Mouse (Mus musculus): ENCODE measurements around the gene Ciz1. TPM values are rescaled to one million over a fixed set of nuclear protein-coding genes. Genes with fewer than 3 reads are reported as not detected.

Ciz1 gene
- 37.5 TPM for polyA plus RNA-seq (2015; fragmentation: Illumina TruSeq; extraction: RNeasy Lipid Tissue Mini Kit (QIAGEN cat#74804); ENCODE audit: insufficient read depth, low read depth, low replicate concordance)

GRCm38 (mm10) chr2:32352151-32353006 lies at the start of gene Ciz1:
TSS of gene Ciz1 (plus strand) at chr2:32352327.

GRCm38 (mm10) chr2:32353007-32353542 lies 948 bp downstream of the Ciz1 start, which contains the start of gene Dnm1:
TSS of gene Dnm1 (minus strand) at chr2:32353338.

GRCm38 (mm10) chr2:32381775-32382223 lies 29.7 kb downstream of the Ciz1 start, which contains the start of gene 1110008P14Rik:
TSS of gene 1110008P14Rik (minus strand) at chr2:32381938.

GRCm38 (mm10) chr2:32387706-32388490 lies 35.8 kb downstream of the Ciz1 start, which contains the start of gene Lcn2:
TSS of gene Lcn2 (minus strand) at chr2:32388252.

GRCm38 (mm10) chr2:32395484-32395945 lies 43.4 kb downstream of the Ciz1 start, which contains the start of gene Ptges2:
TSS of gene Ptges2 (plus strand) at chr2:32395896.

Other genes with a start within 250 kb of the Ciz1 start
- gene Prrc2b, start 201.2 kb upstream of the Ciz1 start, polyA plus RNA-seq (2015; fragmentation: Illumina TruSeq; extraction: RNeasy Lipid Tissue Mini Kit (QIAGEN cat#74804); ENCODE audit: insufficient read depth, low read depth, low replicate concordance): 13.6 TPM
- 4.7 TPM for gene Pomt1, start 115.7 kb upstream of the Ciz1 start, polyA plus RNA-seq (2015; fragmentation: Illumina TruSeq; extraction: RNeasy Lipid Tissue Mini Kit (QIAGEN cat#74804); ENCODE audit: insufficient read depth, low read depth, low replicate concordance)
- gene Uck1, start 92.2 kb upstream of the Ciz1 start, polyA plus RNA-seq (2015; fragmentation: Illumina TruSeq; extraction: RNeasy Lipid Tissue Mini Kit (QIAGEN cat#74804); ENCODE audit: insufficient read depth, low read depth, low replicate concordance): 20.1 TPM
- gene Golga2, start 64.9 kb upstream of the Ciz1 start, polyA plus RNA-seq (2015; fragmentation: Illumina TruSeq; extraction: RNeasy Lipid Tissue Mini Kit (QIAGEN cat#74804); ENCODE audit: insufficient read depth, low read depth, low replicate concordance): 13.0 TPM
- 67.1 TPM for gene Swi5, start 64.3 kb upstream of the Ciz1 start, polyA plus RNA-seq (2015; fragmentation: Illumina TruSeq; extraction: RNeasy Lipid Tissue Mini Kit (QIAGEN cat#74804); ENCODE audit: insufficient read depth, low read depth, low replicate concordance)
- 12.4 TPM for gene Dnm1, start 1.0 kb downstream of the Ciz1 start, polyA plus RNA-seq (2015; fragmentation: Illumina TruSeq; extraction: RNeasy Lipid Tissue Mini Kit (QIAGEN cat#74804); ENCODE audit: insufficient read depth, low read depth, low replicate concordance)
- gene 1110008P14Rik, start 29.6 kb downstream of the Ciz1 start, polyA plus RNA-seq (2015; fragmentation: Illumina TruSeq; extraction: RNeasy Lipid Tissue Mini Kit (QIAGEN cat#74804); ENCODE audit: insufficient read depth, low read depth, low replicate concordance): 20.2 TPM
- gene Lcn2, start 35.9 kb downstream of the Ciz1 start, polyA plus RNA-seq (2015; fragmentation: Illumina TruSeq; extraction: RNeasy Lipid Tissue Mini Kit (QIAGEN cat#74804); ENCODE audit: insufficient read depth, low read depth, low replicate concordance): 4.9 TPM
- gene Ptges2, start 43.6 kb downstream of the Ciz1 start, polyA plus RNA-seq (2015; fragmentation: Illumina TruSeq; extraction: RNeasy Lipid Tissue Mini Kit (QIAGEN cat#74804); ENCODE audit: insufficient read depth, low read depth, low replicate concordance): 5.3 TPM
- 0.50 TPM for gene Naif1, start 98.1 kb downstream of the Ciz1 start, polyA plus RNA-seq (2015; fragmentation: Illumina TruSeq; extraction: RNeasy Lipid Tissue Mini Kit (QIAGEN cat#74804); ENCODE audit: insufficient read depth, low read depth, low replicate concordance)
- 4.5 TPM for gene Slc25a25, start 99.1 kb downstream of the Ciz1 start, polyA plus RNA-seq (2015; fragmentation: Illumina TruSeq; extraction: RNeasy Lipid Tissue Mini Kit (QIAGEN cat#74804); ENCODE audit: insufficient read depth, low read depth, low replicate concordance)
- gene Fam102a, start 183.0 kb downstream of the Ciz1 start, polyA plus RNA-seq (2015; fragmentation: Illumina TruSeq; extraction: RNeasy Lipid Tissue Mini Kit (QIAGEN cat#74804); ENCODE audit: insufficient read depth, low read depth, low replicate concordance): 7.6 TPM
- gene Dpm2, start 218.5 kb downstream of the Ciz1 start, polyA plus RNA-seq (2015; fragmentation: Illumina TruSeq; extraction: RNeasy Lipid Tissue Mini Kit (QIAGEN cat#74804); ENCODE audit: insufficient read depth, low read depth, low replicate concordance): 30.0 TPM
- gene Pip5kl1, start 222.5 kb downstream of the Ciz1 start, polyA plus RNA-seq (2015; fragmentation: Illumina TruSeq; extraction: RNeasy Lipid Tissue Mini Kit (QIAGEN cat#74804); ENCODE audit: insufficient read depth, low read depth, low replicate concordance): not detected
- gene 9430097D07Rik, start 223.4 kb downstream of the Ciz1 start, polyA plus RNA-seq (2015; fragmentation: Illumina TruSeq; extraction: RNeasy Lipid Tissue Mini Kit (QIAGEN cat#74804); ENCODE audit: insufficient read depth, low read depth, low replicate concordance): not detected
- 8.7 TPM for gene St6galnac4, start 234.8 kb downstream of the Ciz1 start, polyA plus RNA-seq (2015; fragmentation: Illumina TruSeq; extraction: RNeasy Lipid Tissue Mini Kit (QIAGEN cat#74804); ENCODE audit: insufficient read depth, low read depth, low replicate concordance)
- gene St6galnac6, start 247.4 kb downstream of the Ciz1 start, polyA plus RNA-seq (2015; fragmentation: Illumina TruSeq; extraction: RNeasy Lipid Tissue Mini Kit (QIAGEN cat#74804); ENCODE audit: insufficient read depth, low read depth, low replicate concordance): 8.5 TPM

Measured in pancreas, adult 10 weeks (tissue).